Mouse (Mus musculus) lung, adult 2 months (tissue): ENCODE data around the gene Rnf216.

Experiments
- CTCF ChIP-seq: fragments of 200-500 bp; IDR thresholded peaks from 2 replicates; pipeline ENCODE4 v1.5.1; 2011; ENCODE audit warnings: mild to moderate bottlenecking, low read length, control low read depth; ENCODE audit not compliant: insufficient read depth
- POLR2A ChIP-seq: fragments of 200-500 bp; IDR thresholded peaks from 2 replicates; pipeline ENCODE4 v1.6.1; 2011; ENCODE audit warnings: low read depth, mild to moderate bottlenecking, control low read depth, low read length, borderline replicate concordance; ENCODE audit errors: extremely low read depth

DNA sequence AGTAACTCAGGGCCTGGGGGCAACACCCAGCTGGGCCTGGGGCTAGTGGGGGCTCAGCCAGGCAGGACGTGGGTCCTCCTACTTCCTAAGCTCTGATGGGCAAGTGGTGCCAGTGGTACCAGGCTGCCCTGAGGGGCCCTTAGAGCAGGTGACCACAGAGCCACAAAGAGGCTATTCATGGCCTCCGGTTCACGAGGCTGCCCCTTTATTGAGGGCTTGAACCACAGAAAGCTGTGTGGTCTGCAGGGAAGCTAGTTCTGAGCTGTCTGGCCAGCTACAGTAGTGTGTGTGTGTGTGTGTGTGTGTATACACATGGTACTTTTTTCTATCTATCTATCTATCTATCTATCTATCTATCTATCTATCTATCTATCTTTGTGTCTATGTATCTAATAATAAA is 159.2 kb downstream of the Rnf216 start:
- TF ChIP-seq POLR2A = no peak
- no peak for TF ChIP-seq CTCF
